Mouse (Mus musculus) limb, embryonic 12.5 days (tissue): ENCODE measurements around the gene Bach1. TPM values are rescaled to one million over a fixed set of nuclear protein-coding genes. Genes with fewer than 3 reads are reported as not detected.

Source experiments
- ATAC-seq: fragments of 200-750 bp; cut with Nextera tagmentation; 2 replicates; pipeline ENCODE4 v1.8.0; 2017; ENCODE audit warnings: low read depth, moderate TSS enrichment; ENCODE audit not compliant: insufficient number of reproducible peaks, insufficient read depth, low FRiP score, low TSS enrichment
- H3K27ac ChIP-seq: fragments of 300-500 bp; sonication (generic); 2 replicates; pipeline ENCODE4 v1.5.1; 2016; ENCODE audit warnings: mild to moderate bottlenecking, moderate library complexity
- H3K27me3 ChIP-seq: fragments of 300-500 bp; sonication (generic); 2 replicates; pipeline ENCODE4 v1.6.1; 2016; ENCODE audit warnings: mild to moderate bottlenecking, moderate library complexity
- H3K36me3 ChIP-seq: fragments of 300-500 bp; sonication (generic); 2 replicates; pipeline ENCODE4 v1.6.1; 2016; ENCODE audit warnings: mild to moderate bottlenecking, moderate library complexity
- H3K4me1 ChIP-seq: fragments of 300-500 bp; sonication (generic); replicated peaks from 2 replicates; pipeline ENCODE4 v1.6.1; 2016
- H3K4me2 ChIP-seq: fragments of 300-500 bp; sonication (generic); 2 replicates; pipeline ENCODE4 v1.6.1; 2016; ENCODE audit warnings: mild to moderate bottlenecking, moderate library complexity
- H3K4me3 ChIP-seq: fragments of 300-500 bp; sonication (generic); replicated peaks from 2 replicates; pipeline ENCODE4 v1.5.1; 2016; ENCODE audit warnings: mild to moderate bottlenecking
- H3K9ac ChIP-seq: fragments of 300-500 bp; sonication (generic); replicated peaks from 2 replicates; pipeline ENCODE4 v1.6.1; 2016; ENCODE audit warnings: mild to moderate bottlenecking, moderate library complexity
- H3K9me3 ChIP-seq: fragments of 300-500 bp; sonication (generic); 2 replicates; pipeline ENCODE4 v1.6.1; 2016; ENCODE audit warnings: mild to moderate bottlenecking, moderate library complexity
- WGBS: fragments of 180-500 bp; shearing (Covaris S2); methylation state at CpG from one replicate; pipeline ENCODE4 v1.1.7; 2016; 5-methylcytosine and 5-hydroxymethylcytosine counted together
- polyA plus RNA-seq: library from polyadenylated mRNA; unstranded; fragments of >200 nt; fragmentation: Nextera tagmentation; extraction: Ambion mirVana; gene quantifications from 2 replicates; pipeline ENCODE4 v1.2.1, GENCODE M21; 2016

Gene Bach1
- polyA plus RNA-seq, 1 experiment from 2014 or later: 19.4 TPM

- Histone ChIP-seq H3K4me3 (no peak overlapping the region), H3K4me2 (no peak overlapping the region), H3K4me1 (no peaks in the 10 kb centered on the region), H3K27ac (no peak overlapping the region), H3K9me3 (no peaks in the 10 kb centered on the region), H3K27me3 (no peaks in the 10 kb centered on the region), H3K9ac (no peak overlapping the region), H3K36me3 (no peaks in the 10 kb centered on the region)
- ATAC-seq: no peak
- 72% methylated on average over 2 of the region's 2 CpGs for WGBS
Observed at GRCm38 (mm10) chr16:87770576-87770975, 71.8 kb downstream of the Bach1 start.

- 64% methylated on average over 4 of the region's 4 CpGs for WGBS
- no peak overlapping the region for H3K4me2 ChIP-seq
Observed at GRCm38 (mm10) chr16:87771926-87772325, 73.2 kb downstream of the Bach1 start.

GRCm38 (mm10) chr16:87774398-87774797 lies 75.7 kb downstream of the Bach1 start:
- ATAC-seq: no peak
- H3K27me3 ChIP-seq: no peaks in the 10 kb centered on the region
- no peak overlapping the region for H3K27ac ChIP-seq
- H3K9me3 ChIP-seq: no peaks in the 10 kb centered on the region
- no peak overlapping the region for H3K4me3 ChIP-seq
- no peaks in the 10 kb centered on the region for H3K4me1 ChIP-seq
- H3K4me2 ChIP-seq: no peak overlapping the region
- 71% methylated on average over 3 of the region's 3 CpGs for WGBS
- H3K9ac ChIP-seq: no peak overlapping the region
- no peaks in the 10 kb centered on the region for H3K36me3 ChIP-seq

More at GRCm38 (mm10) chr16:87771926-87772325, 73.2 kb downstream of the Bach1 start:
- Histone ChIP-seq H3K27ac (no peak overlapping the region), H3K27me3 (no peaks in the 10 kb centered on the region), H3K4me1 (no peaks in the 10 kb centered on the region), H3K36me3 (no peaks in the 10 kb centered on the region), H3K9ac (no peak overlapping the region), H3K4me3 (no peak overlapping the region), H3K9me3 (no peaks in the 10 kb centered on the region)
- ATAC-seq: no peak

GRCm38 (mm10) chr16:87777373-87777772 lies 78.6 kb downstream of the Bach1 start:
- no peak overlapping the region for H3K4me3 ChIP-seq
- peaks cover 2% of the 10 kb centered on the region for H3K4me1 ChIP-seq
- no peak overlapping the region for H3K9ac ChIP-seq
- no peaks in the 10 kb centered on the region for H3K36me3 ChIP-seq
- no peaks in the 10 kb centered on the region for H3K27me3 ChIP-seq
- no peak overlapping the region for H3K4me2 ChIP-seq
- 78% methylated on average over 4 of the region's 4 CpGs for WGBS
- ATAC-seq: no peak
- H3K27ac ChIP-seq: no peak overlapping the region
- no peaks in the 10 kb centered on the region for H3K9me3 ChIP-seq

- ATAC-seq: no peak
- Histone ChIP-seq H3K4me1 (peaks cover 13% of the 10 kb centered on the region), H3K27me3 (no peaks in the 10 kb centered on the region), H3K27ac (no peak overlapping the region), H3K4me3 (no peak overlapping the region), H3K36me3 (no peaks in the 10 kb centered on the region), H3K4me2 (no peak overlapping the region), H3K9ac (no peak overlapping the region), H3K9me3 (no peaks in the 10 kb centered on the region)
- 26% methylated on average over 7 of the region's 7 CpGs for WGBS
Observed at GRCm38 (mm10) chr16:87781637-87782036, 82.9 kb downstream of the Bach1 start.

Other genes with a start within 250 kb of the Bach1 start
- gene Usp16, start 244.2 kb upstream of the Bach1 start, polyA plus RNA-seq: 43.9 and 45.6 TPM in 2 replicates
- 528 and 546 TPM in 2 replicates for gene Cct8, start 203.1 kb upstream of the Bach1 start, polyA plus RNA-seq
- gene Map3k7cl, start 145.6 kb upstream of the Bach1 start, polyA plus RNA-seq: not detected in 2 replicates